Comparison of ENCODE assay signal across 1 mouse cellular context in genomic region chr14:13960079-13960478, GRCm38 (mm10).
A peak's percentile ranks its signal among the peaks of the same experiment; 100 is the strongest.
TF ChIP-seq lines count a peak whose summit lies in the region.

No protein-coding gene starts in this region.

TF ChIP-seq in CH12.LX, 34 proteins besides CTCF, POLR2A, EP300 and RAD21 (continued from another document):
- no peak for TF ChIP-seq CHD2 (IDR thresholded peaks at IDR 0.05; ENCODE audit: low read length)
- TF ChIP-seq PAX5 (IDR thresholded peaks at IDR 0.05; ENCODE audit: low read length): no peak
- no peak for TF ChIP-seq E2F4 (IDR thresholded peaks at IDR 0.05; ENCODE audit: insufficient replicate concordance, low read depth, low read length)
- TF ChIP-seq MEF2A (IDR thresholded peaks at IDR 0.05; ENCODE audit: borderline replicate concordance, low read depth, low read length): no peak
- peak; percentile 72 for TF ChIP-seq NRF1 (IDR thresholded peaks at IDR 0.05; ENCODE audit: low read depth, low read length)
- no peak for TF ChIP-seq ELF1 (IDR thresholded peaks at IDR 0.05; ENCODE audit: low read depth, low read length)
- no peak for TF ChIP-seq MAZ (IDR thresholded peaks at IDR 0.05; ENCODE audit: low read depth, low read length)
- no peak for TF ChIP-seq POLR2AphosphoS2 (IDR thresholded peaks at IDR 0.05; ENCODE audit: low read depth, low read length)
- TF ChIP-seq JUN (IDR thresholded peaks at IDR 0.05; ENCODE audit: insufficient read depth, low read depth, low read length): no peak
- TF ChIP-seq ZMIZ1 (IDR thresholded peaks at IDR 0.05; ENCODE audit: low read depth, low read length): no peak
- TF ChIP-seq SMC3 (IDR thresholded peaks at IDR 0.05; ENCODE audit: low read depth, low read length): no peak
- TF ChIP-seq RCOR1 (conservative IDR thresholded peaks at IDR 0.05; ENCODE audit: low read depth, low read length): peak; percentile 17; the same call in 1 of the 2 replicates
- TF ChIP-seq CHD1 (IDR thresholded peaks at IDR 0.05; ENCODE audit: low read depth, low read length): no peak; the same call in 1 of the 2 replicates
- TF ChIP-seq TCF12 (IDR thresholded peaks at IDR 0.05; ENCODE audit: low read depth, low read length): 0 out of 2 replicates have a peak, but pooled peaks have one; percentile 27
- TF ChIP-seq MAX (IDR thresholded peaks at IDR 0.05; ENCODE audit: low read length): no peak
- no peak for TF ChIP-seq IRF4 (IDR thresholded peaks at IDR 0.05; ENCODE audit: low read depth, low read length)
- no peak for TF ChIP-seq USF1 (IDR thresholded peaks at IDR 0.05; ENCODE audit: low read depth, low read length)
- no peak for TF ChIP-seq ZKSCAN1 (IDR thresholded peaks at IDR 0.05; ENCODE audit: borderline replicate concordance, low read depth, low read length)
- 0 out of 2 replicates have a peak, but pooled peaks have one; percentile 45 for TF ChIP-seq SIN3A (IDR thresholded peaks at IDR 0.05; ENCODE audit: low read length)
- no peak for TF ChIP-seq MYC (IDR thresholded peaks at IDR 0.05; ENCODE audit: low read depth, low read length)
- no peak for TF ChIP-seq UBTF (IDR thresholded peaks at IDR 0.05; ENCODE audit: low read depth, low read length)
- TF ChIP-seq KAT2A (IDR thresholded peaks at IDR 0.05; ENCODE audit: insufficient replicate concordance, low read length): no peak
- TF ChIP-seq ETS1 (conservative IDR thresholded peaks at IDR 0.05; ENCODE audit: low read depth, low read length): no peak
